Mouse (Mus musculus): ENCODE results near the gene Large2. TPM values are rescaled to one million over a fixed set of nuclear protein-coding genes. Genes with fewer than 3 reads are reported as not detected.
A peak's percentile ranks its signal among the peaks of the same experiment; 100 is the strongest.

Gene Large2
- total RNA-seq, 2 experiments from 2014 or later, result 0.62 to 0.80 TPM

DNA sequence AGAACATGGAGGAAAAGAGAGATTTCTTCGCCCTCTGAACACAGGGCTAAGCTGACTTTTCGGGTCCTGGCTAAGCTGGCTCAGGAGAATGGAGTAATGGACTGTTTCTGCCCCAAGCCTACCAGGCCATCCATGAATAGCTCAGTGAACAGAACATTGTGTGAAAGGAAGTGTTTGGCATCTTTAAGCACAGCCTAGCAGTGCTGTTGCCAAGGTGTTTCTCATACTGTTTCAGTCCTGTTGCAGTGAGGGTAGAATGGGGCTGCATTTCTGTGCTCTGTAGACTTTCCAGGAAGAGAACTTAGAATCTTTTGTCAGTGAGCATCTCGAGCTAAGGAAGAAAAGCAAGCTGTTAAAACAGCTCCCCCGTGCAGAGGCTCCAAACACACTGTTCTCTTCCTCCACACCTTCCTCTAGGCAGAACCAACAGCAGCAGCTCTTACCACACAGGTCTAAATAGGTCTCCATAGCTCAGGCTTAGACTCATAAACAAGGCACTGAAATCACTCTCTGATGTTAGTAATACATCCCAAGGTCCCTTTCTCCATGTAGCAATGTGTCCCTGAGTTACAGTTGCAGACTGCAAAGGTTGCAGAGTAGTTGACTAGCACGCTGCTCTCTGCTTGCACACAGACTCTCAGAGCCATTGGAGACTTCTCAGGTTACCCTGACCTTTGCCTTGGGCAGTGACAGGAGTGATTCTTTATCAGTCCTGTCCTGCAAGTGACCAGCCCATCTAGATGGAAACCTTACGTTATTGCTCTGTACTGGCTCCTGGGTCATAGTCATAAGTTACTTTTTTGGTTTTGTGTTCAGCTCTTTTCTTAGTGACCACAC lies 24.9 kb downstream of the Large2 start:
- intact Hi-C loops (cut with DNase I), result no loop called here
- DNase-seq (ENCODE audit: low spot score in 2 of 2), result no peak

- no peak for DNase-seq (ENCODE audit: low spot score in 2 of 2)
- intact Hi-C loops (cut with DNase I), result no loop called here
Measured at GRCm38 (mm10) chr2:92347191-92347590, 27.5 kb downstream of the Large2 start.

DNA sequence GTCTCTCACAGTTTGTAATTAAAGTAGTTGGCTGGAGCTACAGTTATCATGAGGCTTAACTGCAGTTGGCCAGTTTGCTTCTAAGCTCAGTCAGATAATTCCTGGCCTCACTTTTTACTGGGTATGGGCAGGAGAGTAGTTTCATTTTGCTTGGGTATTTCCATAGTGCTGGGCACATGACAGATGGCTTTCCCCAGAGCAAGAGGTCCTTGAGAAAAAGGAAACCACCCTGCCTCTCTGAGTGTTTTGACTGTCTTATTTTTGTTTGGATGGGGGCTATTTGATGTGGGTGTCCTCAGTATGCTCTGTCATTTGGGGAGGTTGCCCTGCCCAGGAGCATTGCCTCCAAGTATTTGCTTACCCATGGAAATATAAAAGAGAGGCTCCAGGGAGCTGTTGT lies 32.3 kb downstream of the Large2 start:
- intact Hi-C loops (cut with DNase I), result no loop called here
- no peak for DNase-seq (ENCODE audit: low spot score in 2 of 2)

DNA sequence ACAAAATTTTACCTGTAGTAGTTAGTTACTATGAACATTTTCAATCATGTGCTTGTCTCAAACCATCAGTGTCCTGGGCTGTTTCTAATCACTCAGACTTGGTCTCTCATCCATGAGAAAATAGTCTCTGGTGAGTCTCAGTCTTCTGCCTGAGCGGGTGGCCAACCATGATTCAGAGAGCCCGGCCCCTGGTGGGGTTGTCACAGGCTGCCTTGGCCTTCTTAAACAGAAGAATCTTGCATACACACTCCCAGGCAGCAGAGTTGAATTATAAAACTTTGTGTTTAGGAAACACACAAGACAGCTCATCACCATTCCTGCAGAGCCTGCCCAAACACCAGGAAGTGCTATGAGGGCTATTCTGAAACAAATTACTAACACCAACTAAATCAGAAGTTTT lies 42.8 kb downstream of the Large2 start:
- intact Hi-C loops (cut with DNase I), result loop anchor here (2.0 to 10.0 kb wide), 2 partner anchors 35 to 337 kb away; no protein-coding TSS in a partner anchor

GRCm38 (mm10) chr2:92331410-92331809 lies 43.3 kb downstream of the Large2 start:
- DNase-seq (ENCODE audit: low spot score in 2 of 2), result no peak

More for the DNA sequence above, 42.8 kb downstream of the Large2 start:
- no peak for DNase-seq (ENCODE audit: low spot score in 2 of 2)

DNA sequence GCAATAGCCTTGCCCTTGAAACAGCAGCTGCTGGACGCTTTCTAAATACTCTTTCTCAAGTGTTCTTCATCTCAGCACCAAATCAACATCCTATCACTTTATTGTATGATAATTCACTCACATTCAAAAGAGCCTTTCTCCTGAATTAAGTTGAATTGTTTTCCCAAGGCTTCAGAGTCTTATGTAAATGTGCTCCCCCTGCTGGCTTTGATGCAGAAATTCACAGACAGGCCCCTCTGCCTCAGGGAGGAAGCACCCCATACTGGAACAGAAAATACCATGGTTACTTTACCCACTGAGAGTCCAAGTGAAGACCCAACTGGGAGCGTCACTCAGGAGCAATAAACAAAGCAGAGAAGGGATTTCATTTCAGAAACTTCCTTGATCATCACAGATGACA lies 43.8 kb downstream of the Large2 start:
- peak; percentile 42 to 63 for DNase-seq (ENCODE audit: low spot score in 2 of 2)
- intact Hi-C loops (cut with DNase I), result loop anchor here (2.0 to 10.0 kb wide), 2 partner anchors 34 to 336 kb away; no protein-coding TSS in a partner anchor

More at GRCm38 (mm10) chr2:92331410-92331809, 43.3 kb downstream of the Large2 start:
- intact Hi-C loops (cut with DNase I), result loop anchor here (2.0 to 10.0 kb wide), 2 partner anchors 35 to 337 kb away; no protein-coding TSS in a partner anchor

DNA sequence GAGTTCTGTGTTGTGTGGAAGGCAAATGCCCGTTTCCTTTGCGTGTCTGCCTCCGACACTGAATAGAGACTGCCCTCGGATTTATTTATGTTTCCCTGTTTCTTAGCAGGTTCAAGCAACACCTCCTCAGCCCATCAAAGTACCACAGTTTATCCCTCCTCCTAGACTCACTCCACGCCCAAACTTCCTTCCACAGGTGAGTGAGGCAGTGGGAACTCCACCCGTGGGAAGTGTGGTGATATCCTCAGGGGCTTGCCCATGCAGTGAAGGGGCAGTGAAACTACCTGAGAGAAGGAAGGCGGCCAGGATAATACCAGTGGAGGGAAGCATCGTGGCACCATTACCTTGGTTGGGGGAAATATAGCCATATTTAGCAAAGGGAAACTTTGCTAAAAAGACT lies 46.5 kb downstream of the Large2 start:
- DNase-seq (ENCODE audit: low spot score in 2 of 2), result no peak
- intact Hi-C loops (cut with DNase I), result no loop called here

- DNase-seq (ENCODE audit: low spot score in 2 of 2), result no peak
- intact Hi-C loops (cut with DNase I), result no loop called here
Measured at GRCm38 (mm10) chr2:92327601-92328000, 47.1 kb downstream of the Large2 start.

- intact Hi-C loops (cut with DNase I), result no loop called here
- no peak for DNase-seq (ENCODE audit: low spot score in 2 of 2)
Measured at GRCm38 (mm10) chr2:92326221-92326620, 48.4 kb downstream of the Large2 start.

DNA sequence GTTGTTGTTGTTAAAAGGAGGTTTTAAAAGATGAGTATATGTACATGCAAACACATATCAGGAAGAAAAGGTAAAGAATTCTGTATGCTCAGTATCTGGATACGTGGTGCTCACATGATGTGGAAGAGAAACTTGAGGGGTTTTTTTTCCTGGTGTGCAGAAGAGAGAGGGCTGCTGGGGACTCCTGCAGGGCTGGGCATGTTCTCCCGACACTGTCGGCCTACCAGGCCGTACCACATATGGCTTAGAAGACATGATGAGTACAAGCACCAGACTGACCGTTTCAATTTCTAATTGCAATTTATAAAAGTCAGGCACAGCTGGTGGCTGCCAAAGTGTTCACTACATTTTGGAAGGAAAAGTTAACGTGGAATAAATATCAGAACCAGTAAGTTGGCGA lies 49.0 kb downstream of the Large2 start:
- DNase-seq (ENCODE audit: low spot score in 2 of 2), result no peak
- intact Hi-C loops (cut with DNase I), result no loop called here

- DNase-seq (ENCODE audit: low spot score in 2 of 2), result no peak
- intact Hi-C loops (cut with DNase I), result no loop called here
Measured at GRCm38 (mm10) chr2:92322669-92323068, 52.0 kb downstream of the Large2 start.

DNA sequence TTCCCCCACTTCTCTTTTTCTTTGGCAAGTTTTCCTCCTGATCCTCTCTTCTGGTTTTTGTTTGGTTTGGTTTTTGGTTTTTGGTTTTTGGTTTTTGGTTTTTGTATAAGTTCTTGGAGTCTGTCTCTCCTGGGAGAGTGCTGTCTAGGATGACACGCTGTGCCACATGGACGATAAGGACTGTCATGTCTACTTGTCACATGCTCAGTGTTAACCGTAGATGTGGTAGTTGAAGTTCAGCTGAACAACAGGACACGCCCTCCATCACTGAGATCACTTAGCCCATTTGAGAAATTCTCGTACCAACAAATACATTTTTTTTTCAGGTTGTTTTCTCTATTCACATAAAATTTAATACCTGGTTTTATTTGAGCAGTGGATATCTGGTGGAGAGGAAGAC lies 57.4 kb downstream of the Large2 start:
- no peak for DNase-seq (ENCODE audit: low spot score in 2 of 2)
- intact Hi-C loops (cut with DNase I), result no loop called here

GRCm38 (mm10) chr2:92316652-92317051 lies 58.0 kb downstream of the Large2 start:
- no peak for DNase-seq (ENCODE audit: low spot score in 2 of 2)
- intact Hi-C loops (cut with DNase I), result no loop called here

Small RNA genes within 50 kb of the gene (microRNA-seq; reads per million reads assigned to microRNA genes)
- 4.2 to 10.1 reads per million in 2 experiments for gene Mir7000

Other genes starting within 250 kb of the Large2 start
- 10 to 100 TPM; 31.1 to 35.5 TPM for gene Pex16, start 193 bp downstream of the Large2 start, total RNA-seq (2021)
- 1 to 10 TPM; 3.4 to 4.4 TPM for gene 1700029I15Rik, start 7.7 kb upstream of the Large2 start, total RNA-seq (2021)
- 100 to 1,000 TPM; 374 to 376 TPM for gene Mapk8ip1, start 26.4 kb upstream of the Large2 start, total RNA-seq (2021)
- gene Cry2, start 59.2 kb upstream of the Large2 start, total RNA-seq (2021), result 100 to 1,000 TPM; 110 to 113 TPM
- 10 to 100 TPM; 18.2 to 18.4 TPM for gene Slc35c1, start 85.7 kb upstream of the Large2 start, total RNA-seq (2021)
- 100 to 1,000 TPM; 240 to 269 TPM for gene Chst1, start 224.8 kb upstream of the Large2 start, total RNA-seq (2021)